In genomic region chr10:111505406-111505805, GRCm38 (mm10) we compare ENCODE assay signal across 8 mouse cellular contexts. TPM values are rescaled to one million over a fixed set of nuclear protein-coding genes. Genes with fewer than 3 reads are reported as not detected.
A peak's percentile ranks its signal among the peaks of the same experiment; 100 is the strongest.
DNase-seq lines count a peak whose midpoint lies in the region; ATAC-seq and TF ChIP-seq lines count a peak whose summit lies in the region.

No protein-coding gene starts in this region.

- H3K4me1 ChIP-seq in liver, adult 2 months (ENCODE audit: control insufficient read depth, insufficient read depth, low read length): peaks cover 5% of the 10 kb centered on the region
- H3K4me1 ChIP-seq in hindbrain, postnatal 0 days (ENCODE audit: insufficient read depth, low read length): no peaks in the 10 kb centered on the region
- peaks cover 42% of the 10 kb centered on the region for H3K4me1 ChIP-seq in neural tube, embryonic 13.5 days (replicated peaks)

- H3K27me3 ChIP-seq in liver, adult 2 months (ENCODE audit: control insufficient read depth, insufficient read depth, low read length): no peaks in the 10 kb centered on the region
- H3K27me3 ChIP-seq in hindbrain, postnatal 0 days (ENCODE audit: insufficient read depth, low read length): no peaks in the 10 kb centered on the region
- H3K27me3 ChIP-seq in neural tube, embryonic 13.5 days: no peaks in the 10 kb centered on the region

- peaks cover 6% of the 10 kb centered on the region; the same call in 1 of the 2 replicates for H3K36me3 ChIP-seq in liver, adult 2 months (ENCODE audit: control insufficient read depth, insufficient read depth, low read length)
- no peaks in the 10 kb centered on the region for H3K36me3 ChIP-seq in hindbrain, postnatal 0 days (ENCODE audit: insufficient read depth, low read length)
- H3K36me3 ChIP-seq in neural tube, embryonic 13.5 days: 0 out of 2 replicates have a peak, but pooled peaks cover 4% of the 10 kb centered on the region

- 23% methylated on average over 7 of the region's 7 CpGs for WGBS in liver, adult 2 months
- WGBS in hindbrain, postnatal 0 days: 50% methylated on average over 7 of the region's 7 CpGs
- WGBS in neural tube, embryonic 13.5 days: 45% methylated on average over 7 of the region's 7 CpGs

- H3K9me3 ChIP-seq in hindbrain, postnatal 0 days (ENCODE audit: low read length): no peaks in the 10 kb centered on the region
- no peaks in the 10 kb centered on the region for H3K9me3 ChIP-seq in neural tube, embryonic 13.5 days

- no peak for TF ChIP-seq POLR2A in liver, adult 2 months (IDR thresholded peaks at IDR 0.05; ENCODE audit: extremely low read depth, insufficient read depth, low read length)

- H3K79me2 ChIP-seq in liver, adult 2 months (ENCODE audit: control insufficient read depth, insufficient read depth, low read length): peaks cover 13% of the 10 kb centered on the region; the same call in 1 of the 2 replicates

- TF ChIP-seq CTCF in liver, adult 2 months (IDR thresholded peaks at IDR 0.05; ENCODE audit: low read depth, low read length): no peak
- no peak for TF ChIP-seq CTCF in hindbrain, postnatal 0 days (IDR thresholded peaks at IDR 0.05; ENCODE audit: low read depth)

- peak overlapping the region; percentile 88 for H3K9ac ChIP-seq in liver, adult 2 months (ENCODE audit: low read depth, low read length)
- no peak overlapping the region for H3K9ac ChIP-seq in hindbrain, postnatal 0 days (replicated peaks; ENCODE audit: low read length)
- peak overlapping the region; percentile 92 for H3K9ac ChIP-seq in neural tube, embryonic 13.5 days

- no peak for ATAC-seq in hindbrain, postnatal 0 days
- ATAC-seq in neural tube, embryonic 13.5 days (ENCODE audit: low read depth): no peak

- peak overlapping the region; percentile 83 for H3K4me2 ChIP-seq in hindbrain, postnatal 0 days (ENCODE audit: low read depth, low read length)
- peak overlapping the region; percentile 72 for H3K4me2 ChIP-seq in neural tube, embryonic 13.5 days

- peak; percentile 42 to 81 for DNase-seq in adrenal gland, adult (ENCODE audit: inconsistent age in 2 of 2, low spot score in 1 of 2)
- no peak for DNase-seq in adrenal gland, postnatal 25 days
- DNase-seq in liver, adult 2 months (ENCODE audit: extremely low read depth, low read depth, low spot score): peak; percentile 88
- no peak for DNase-seq in liver
- DNase-seq in hindbrain, postnatal 0 days (ENCODE audit: low spot score): no peak
- DNase-seq in retina, postnatal 1 day: no peak
- DNase-seq in urinary bladder, postnatal 10 days (ENCODE audit: low spot score): no peak

- peak overlapping the region; percentile 72; the same call in 1 of the 2 replicates for H3K4me3 ChIP-seq in liver, adult 2 months (ENCODE audit: insufficient read depth, low read depth, low read length)
- H3K4me3 ChIP-seq in hindbrain, postnatal 0 days (ENCODE audit: low read length): no peak overlapping the region
- H3K4me3 ChIP-seq in neural tube, embryonic 13.5 days: no peak overlapping the region

- H3K27ac ChIP-seq in liver, adult 2 months (replicated peaks; ENCODE audit: insufficient read depth, low read depth, low read length): peak overlapping the region; percentile 97
- no peak overlapping the region for H3K27ac ChIP-seq in hindbrain, postnatal 0 days
- no peak overlapping the region for H3K27ac ChIP-seq in neural tube, embryonic 13.5 days (replicated peaks)

RNA-seq across cellular contexts. Expression of gene Phlda1, which starts 0.7 kb away (rescaled TPM):
- 66.2 and 75.2 TPM in 2 replicates for total RNA-seq in adrenal gland, postnatal 25 days (2021)
- total RNA-seq in liver, adult 2 months (2014; rRNA removed): 11.2 and 11.5 TPM in 2 replicates
- polyA plus RNA-seq in liver, adult 2 months (2012; rRNA removed): 30.2 and 51.0 TPM in 2 replicates
- total RNA-seq in hindbrain, postnatal 0 days (2014; rRNA removed): 7.0 and 8.4 TPM in 2 replicates
- 36.2 and 39.4 TPM in 2 replicates for polyA plus RNA-seq in hindbrain, postnatal 0 days (2015; fragmentation: Nextera tagmentation; extraction: Ambion mirVana)
- 101 and 106 TPM in 2 replicates for polyA plus RNA-seq in neural tube, embryonic 13.5 days (2015; fragmentation: Nextera tagmentation; extraction: Ambion mirVana)

RNA-seq across cellular contexts. Expression of gene Nap1l1, which starts 32.4 kb away (rescaled TPM):
- total RNA-seq in adrenal gland, postnatal 25 days (2021): 150 and 162 TPM in 2 replicates
- 22.8 and 27.8 TPM in 2 replicates for total RNA-seq in liver, adult 2 months (2014; rRNA removed)
- 3.7 TPM in 2 replicates for polyA plus RNA-seq in liver, adult 2 months (2012; rRNA removed)
- total RNA-seq in hindbrain, postnatal 0 days (2014; rRNA removed): 45.4 and 48.7 TPM in 2 replicates
- polyA plus RNA-seq in hindbrain, postnatal 0 days (2015; fragmentation: Nextera tagmentation; extraction: Ambion mirVana): 174 and 197 TPM in 2 replicates
- 195 and 201 TPM in 2 replicates for polyA plus RNA-seq in neural tube, embryonic 13.5 days (2015; fragmentation: Nextera tagmentation; extraction: Ambion mirVana)

Comparison
In these comparisons a context has a peak if more than half of its experiments do, and no peak if none do; other contexts are left out.
1. DNase-seq: peak in adrenal gland, adult (2 of 2) and liver, adult 2 months (single experiment); none in adrenal gland, postnatal 25 days (single experiment), liver (single experiment), hindbrain, postnatal 0 days (single experiment), retina, postnatal 1 day (single experiment) and urinary bladder, postnatal 10 days (single experiment).